Mouse (Mus musculus): ENCODE data around the gene Kif26b.

Kif26b gene

DNA sequence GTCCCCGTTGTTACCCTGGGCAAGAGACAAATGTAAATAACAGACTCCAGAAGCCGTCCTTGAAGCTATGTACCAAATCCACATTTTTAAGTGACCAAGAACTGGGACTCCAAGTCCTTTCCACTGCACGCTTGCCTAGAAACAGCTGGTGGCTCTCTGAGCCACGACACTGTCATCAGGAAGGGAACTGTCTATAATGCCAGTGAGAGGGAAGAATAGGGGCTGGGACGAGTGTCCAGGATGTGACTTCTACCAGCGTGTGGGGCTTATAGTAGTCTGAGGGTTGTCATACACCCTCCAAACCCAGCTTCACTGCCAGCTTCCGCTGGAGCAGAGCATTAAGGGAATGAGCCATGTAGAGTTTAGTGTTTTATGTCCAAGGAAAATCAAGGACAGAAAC is 138.9 kb downstream of the Kif26b start:
- DNase-seq: no peak

DNA sequence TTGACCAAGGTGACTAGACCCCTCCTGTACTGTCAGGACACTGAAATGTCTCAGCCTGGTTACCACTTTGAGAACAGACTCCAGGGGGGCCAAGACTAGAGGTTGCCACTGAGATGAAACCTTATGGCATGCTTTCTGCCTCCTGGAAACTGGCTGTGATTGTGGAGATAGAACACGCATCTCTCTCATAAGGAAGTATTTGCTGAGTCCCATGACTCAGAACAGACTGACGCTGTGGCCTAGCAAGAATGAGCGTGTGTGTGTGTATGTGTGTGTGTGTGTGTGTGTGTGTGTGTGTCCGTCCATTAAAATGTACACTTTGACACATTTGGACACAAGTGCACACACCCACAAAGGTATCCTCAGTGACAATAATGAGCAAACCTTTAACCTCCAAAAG is 140.0 kb downstream of the Kif26b start:
- peak; percentile 28 for DNase-seq

DNA sequence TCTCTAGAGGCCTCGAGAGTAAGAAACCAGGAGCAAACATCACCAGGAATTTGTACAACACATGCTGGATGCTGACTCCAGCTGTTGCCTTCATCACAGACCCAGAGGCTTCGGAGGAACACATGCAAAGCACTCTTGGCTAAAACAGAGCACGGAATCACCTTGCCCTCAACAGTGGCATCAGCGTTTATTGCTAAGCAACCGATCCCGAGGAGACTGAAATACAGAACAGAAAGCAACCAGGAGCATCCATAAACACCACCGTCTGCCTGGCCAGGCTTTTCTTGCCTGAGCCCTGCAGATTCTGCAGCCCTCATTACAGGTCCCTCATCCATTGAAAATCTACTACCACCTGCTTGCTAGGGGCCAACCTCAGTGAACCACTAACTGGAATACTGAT is 144.1 kb downstream of the Kif26b start:
- no peak for DNase-seq

DNA sequence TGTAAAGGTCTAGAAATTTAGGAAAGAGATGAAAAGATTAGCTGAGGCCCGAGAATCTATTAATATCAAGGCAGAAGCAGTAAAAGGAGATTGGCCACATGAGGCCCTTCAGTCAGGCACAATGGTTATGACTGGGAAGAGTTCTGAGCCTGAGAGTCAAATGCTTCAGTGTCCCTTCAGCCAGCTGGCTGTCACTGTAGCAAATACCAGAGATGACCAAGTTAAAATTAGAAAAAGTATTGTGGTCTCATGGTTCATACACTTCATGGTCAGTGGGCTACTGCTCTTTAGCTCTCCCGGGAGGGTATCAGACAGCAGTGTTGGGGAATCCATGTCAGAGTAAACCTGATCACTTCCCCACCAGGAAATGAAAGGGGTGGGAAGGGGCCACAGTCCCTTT is 144.6 kb downstream of the Kif26b start:
- no peak for DNase-seq

DNA sequence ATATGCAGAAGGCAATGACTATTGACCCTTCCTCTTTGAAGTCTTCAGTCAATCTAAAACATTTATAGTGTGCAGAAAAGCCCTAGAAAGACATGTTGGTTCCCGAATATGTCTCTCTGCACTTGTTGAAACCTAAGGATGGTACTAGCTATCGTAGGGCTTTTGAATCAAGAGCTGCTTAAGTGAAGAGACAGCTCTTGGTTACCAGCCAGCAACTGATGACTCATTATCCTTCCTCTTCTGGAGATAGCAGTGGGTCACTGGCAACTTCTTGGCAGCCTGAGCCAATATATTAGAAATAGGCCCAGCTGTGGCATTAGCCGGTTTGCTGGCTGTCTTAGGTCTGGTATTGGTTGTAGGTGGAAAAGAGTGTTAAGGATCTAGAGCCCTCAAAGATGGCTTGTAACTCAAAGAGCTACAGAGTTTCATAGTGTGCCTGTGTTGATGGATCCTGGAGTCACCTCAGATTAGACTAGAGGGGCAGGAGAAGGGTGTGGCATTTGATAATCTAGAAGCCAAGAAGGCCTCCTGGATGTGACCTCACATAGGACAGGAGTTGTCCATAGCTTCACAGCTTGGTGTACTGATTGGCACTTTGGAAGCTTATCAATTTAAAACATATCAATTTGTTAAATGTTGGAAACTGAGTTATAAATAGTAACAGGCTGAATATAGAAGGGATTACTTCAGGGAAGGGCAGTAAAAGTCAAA is 146.8 kb downstream of the Kif26b start:
- DNase-seq: no peak

DNA sequence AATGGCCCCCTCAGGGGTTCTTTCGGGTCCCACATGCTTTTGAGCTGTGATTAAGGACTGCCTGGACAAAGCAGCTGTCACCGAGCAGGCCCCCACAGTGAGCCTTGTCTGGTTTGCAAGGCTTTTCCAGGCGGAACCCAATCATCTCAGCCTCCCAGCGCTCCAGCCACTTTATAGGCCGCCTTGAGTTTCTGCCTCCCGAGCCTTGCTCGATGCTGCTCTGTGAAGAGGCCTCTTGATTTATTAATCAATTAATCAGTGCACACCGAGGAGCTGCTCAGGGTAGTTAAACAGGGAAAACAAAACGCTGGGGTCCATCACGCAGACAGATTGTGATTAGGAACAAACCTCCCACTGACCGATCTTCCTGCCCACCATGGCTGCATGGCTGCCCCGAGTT is 148.2 kb downstream of the Kif26b start:
- DNase-seq: no peak

DNA sequence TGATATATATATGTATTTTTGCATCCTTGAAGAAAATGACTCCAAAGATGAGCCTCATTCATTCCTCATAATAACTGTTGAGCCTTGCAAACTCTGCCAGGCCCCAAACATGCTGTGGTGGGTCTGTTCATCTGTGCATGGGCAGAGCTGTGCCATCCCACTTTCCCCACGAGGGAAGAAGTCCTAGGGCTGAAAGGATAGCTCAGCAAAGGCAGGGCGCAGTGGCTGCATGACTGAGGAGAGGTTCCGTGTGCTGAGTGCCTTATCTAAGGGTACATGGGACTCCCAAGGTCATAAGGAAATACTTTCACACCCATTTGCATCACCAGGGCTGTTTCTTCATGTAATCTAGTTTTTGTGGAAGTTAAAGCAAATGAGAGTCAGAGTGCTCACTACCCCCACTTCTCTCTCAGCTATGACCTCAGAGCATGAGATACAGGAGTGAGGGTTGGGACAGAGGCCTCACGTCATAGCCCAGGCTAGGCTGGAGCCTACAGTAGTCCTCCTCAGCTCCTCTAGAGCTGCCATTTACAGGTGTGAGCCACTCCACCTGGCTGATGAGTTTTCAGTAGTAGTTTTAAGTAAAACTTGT is 148.8 kb downstream of the Kif26b start:
- DNase-seq: no peak

DNA sequence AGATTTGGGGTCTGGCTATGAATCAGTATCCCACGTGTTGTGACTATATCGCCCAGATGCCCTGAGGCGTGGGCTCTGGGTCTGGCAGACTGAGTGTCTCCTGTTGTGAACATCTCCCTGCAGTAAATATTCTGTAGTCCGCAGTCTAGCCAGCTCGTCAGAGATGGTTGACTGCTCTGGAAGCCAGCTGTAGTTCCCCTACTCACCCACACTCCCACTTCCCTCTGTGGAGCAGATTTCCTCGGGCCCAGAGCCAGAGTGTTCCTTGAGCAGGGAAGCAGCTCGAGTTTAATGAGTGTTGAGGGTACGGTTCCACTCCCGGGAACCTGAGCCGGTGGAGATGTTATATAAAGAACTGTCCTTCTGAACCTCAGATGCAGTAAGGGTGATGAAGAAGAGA is 154.7 kb downstream of the Kif26b start:
- DNase-seq: peak; percentile 70

DNA sequence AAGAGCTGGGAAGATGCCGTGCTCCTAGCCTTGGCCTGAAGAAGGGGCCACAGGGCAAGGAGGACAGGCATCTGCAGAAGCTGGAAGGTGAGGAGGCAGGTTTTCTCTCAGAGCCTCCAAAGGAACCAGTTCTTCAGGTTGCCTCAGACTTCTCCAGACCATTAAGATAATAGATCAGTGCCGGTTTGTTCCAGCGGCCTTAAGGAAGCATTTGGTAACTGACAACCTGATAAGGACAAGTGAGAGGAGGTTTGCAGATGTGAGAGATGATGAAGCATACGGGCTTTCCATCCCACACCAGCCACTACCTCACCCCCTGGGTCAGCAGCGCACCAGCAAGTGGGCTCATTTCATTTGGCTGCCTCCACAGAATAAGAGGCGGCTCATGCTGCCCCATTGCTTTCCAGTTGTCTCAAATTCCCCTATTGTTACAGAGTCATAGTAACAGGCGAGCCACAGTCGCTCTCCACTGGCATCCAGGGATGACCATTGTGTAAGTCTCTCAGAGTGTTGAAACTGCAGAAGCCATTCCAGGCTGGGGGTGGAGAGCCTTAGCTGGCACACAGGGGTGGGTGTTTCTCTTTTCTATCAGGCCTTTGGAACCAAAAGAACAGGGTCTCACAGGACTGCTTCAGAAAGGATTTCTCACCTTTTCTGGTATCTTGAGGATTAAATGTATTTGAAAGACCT is 156.2 kb downstream of the Kif26b start:
- no peak for DNase-seq

DNA sequence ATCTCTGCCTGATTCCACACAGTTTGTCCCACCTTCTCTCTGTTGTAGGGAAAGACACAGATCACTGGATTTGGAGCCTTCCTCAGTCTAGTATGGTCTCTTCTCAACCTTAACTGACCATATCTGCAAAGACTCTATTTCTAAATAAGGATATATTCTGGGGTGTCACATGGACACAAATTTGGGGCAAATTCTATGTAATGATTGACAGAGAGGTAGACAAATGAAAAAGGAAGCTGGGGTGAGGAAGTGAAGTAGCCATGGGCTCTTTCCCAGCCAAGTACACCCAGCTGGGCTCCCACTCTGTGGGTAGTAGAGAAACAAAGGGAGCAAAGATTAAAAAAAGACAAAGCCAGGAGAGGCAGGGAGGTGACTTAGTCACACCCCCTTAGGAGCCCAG is 158.0 kb downstream of the Kif26b start:
- no peak for DNase-seq

DNA sequence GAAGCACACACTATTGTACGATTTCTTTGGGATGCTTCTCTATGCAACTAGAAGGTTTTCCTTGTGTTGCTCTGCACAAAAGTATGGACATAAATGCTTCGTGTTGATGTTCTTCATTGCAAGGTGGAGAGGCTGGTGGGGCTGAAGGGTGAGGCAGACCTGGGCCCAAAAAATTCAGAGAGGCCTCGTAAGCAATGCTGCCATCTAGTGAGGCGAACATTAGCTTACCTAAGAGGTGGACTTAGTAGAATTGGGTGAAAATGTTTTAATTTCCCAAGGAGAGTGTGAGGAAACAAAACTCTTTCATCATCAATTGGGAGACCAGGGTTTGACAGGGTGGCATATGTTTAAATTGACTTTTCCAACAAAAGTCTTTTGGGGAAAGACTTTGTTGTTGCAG is 160.6 kb downstream of the Kif26b start:
- DNase-seq: no peak

DNA sequence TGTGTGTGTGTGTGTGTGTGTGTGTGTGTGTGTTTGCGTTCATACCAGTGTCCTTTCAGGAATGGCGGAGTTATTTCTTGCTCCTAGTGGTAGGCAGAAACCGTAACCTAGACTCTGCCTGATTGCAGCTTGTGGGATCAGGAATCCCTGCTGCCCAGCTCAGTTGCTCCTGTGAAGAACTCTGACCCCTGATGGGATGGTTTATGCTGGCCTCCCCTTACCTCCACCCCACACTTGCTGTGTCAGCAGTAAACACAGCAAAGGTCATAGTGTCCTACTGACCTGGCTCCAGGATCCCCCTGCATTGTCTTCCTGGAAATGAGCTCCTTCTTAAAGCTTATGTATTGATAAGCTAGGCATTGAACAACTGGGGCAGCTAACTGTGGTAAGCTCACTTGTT is 162.8 kb downstream of the Kif26b start:
- no peak for DNase-seq

DNA sequence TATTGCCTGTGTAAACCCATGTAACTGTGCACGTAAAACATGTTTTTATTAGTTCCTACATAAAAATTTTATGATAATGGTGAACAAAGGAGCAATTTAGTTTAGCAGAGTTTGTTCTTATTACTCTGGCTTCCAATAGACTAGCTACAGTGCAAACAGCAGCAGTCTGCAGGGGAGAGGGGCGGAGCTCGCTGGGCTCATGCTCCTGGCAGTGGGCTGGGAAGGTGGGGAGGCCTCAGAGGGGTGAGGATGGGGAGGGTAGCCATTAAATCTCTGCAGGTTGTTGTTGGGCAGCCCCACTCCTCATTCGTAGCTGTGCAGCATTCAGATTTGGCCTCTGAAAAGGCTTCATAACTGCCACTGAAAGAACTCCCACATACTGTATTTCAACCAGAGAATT is 171.2 kb downstream of the Kif26b start:
- DNase-seq: no peak

DNA sequence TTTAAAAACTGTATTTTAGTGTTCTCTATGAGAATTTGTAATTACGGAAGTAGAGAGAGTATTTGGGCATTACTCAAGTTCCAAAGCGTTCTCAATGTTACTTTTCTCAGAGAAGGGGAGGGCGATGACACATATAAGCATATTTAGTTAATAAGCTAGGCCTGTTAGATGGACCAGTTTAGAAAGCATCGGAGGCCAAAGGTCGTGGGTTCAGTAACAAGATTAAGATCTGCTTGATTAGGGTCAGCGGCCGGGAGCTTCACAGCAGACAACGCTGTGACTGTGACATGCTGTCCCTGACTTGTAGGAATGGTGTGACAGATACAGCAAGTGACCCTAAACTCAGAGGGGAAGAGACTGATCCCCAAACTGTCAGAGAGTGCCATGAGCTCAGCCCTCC is 174.6 kb downstream of the Kif26b start:
- DNase-seq: peak; percentile 27

DNA sequence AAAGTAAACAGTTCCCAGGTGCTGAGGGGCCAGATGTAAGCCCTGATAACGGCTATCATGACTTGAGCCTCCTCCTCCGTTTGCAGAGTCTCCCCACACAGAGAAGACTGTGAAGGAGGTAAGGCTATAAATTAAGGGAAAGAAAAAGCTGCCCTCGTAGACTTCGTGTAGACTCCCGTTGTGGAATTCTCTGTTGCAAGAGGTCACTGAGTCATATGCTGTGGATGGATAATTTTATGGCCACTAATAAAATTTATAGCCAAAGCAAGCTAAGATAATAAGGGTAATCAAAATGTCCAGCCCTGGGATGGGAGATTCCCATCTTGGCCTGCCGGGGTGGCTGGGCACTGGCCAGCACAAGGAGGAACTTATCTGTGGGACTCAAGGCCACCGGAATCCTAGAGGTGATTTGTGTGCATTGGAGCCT is 179.0 kb downstream of the Kif26b start:
- DNase-seq: peak; percentile 72

DNA sequence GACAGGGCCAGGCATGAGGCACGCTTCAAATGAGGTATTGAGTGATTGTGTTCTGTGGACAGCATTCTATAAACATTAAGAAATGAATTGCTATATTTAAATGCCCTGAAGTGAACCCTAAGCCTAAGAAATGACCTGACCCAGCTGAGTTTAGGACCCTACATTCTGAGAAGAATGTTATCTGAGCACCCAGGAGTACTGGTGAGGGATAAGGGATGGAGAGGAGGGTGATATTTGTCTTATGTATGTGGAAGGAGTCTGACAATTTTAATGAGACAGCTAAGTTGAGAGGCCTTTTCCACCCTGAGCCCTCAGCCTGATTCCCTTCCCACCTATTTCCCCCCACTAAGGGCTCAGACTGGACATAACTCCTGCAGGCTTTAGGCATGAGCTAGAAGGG is 179.4 kb downstream of the Kif26b start:
- DNase-seq: no peak

DNA sequence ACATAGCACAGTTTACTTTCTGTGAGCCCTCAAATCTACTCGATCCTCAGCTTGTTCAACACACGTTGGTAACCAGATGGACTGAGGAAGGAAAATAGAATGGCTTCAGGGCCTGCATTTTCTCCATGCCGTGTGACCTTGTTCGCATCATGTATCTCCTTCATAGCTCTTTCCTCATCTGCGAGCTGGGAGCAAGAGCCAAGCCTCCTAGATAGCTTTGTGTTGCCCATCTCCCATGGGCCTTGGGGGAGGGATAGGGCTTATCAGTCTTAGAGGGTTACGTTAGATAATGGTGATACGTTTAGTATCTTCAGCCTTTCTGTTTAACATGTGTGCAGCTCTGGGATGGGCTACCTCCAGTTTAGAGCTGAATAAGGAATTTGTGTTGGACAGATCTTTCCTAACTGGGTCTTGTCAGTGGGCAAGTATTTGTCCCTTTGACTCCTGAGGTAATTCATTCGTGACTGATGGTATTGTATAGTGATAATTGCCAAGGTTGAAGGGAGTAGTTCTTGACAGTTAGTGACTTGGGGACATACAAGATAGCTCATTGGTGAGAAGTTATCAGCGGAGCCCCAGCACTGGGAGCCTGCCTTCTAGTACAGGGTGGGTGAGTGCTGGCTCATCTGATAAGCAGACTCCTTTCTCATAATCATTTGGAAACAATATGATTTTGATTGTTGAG is 183.4 kb downstream of the Kif26b start:
- no peak for DNase-seq

DNA sequence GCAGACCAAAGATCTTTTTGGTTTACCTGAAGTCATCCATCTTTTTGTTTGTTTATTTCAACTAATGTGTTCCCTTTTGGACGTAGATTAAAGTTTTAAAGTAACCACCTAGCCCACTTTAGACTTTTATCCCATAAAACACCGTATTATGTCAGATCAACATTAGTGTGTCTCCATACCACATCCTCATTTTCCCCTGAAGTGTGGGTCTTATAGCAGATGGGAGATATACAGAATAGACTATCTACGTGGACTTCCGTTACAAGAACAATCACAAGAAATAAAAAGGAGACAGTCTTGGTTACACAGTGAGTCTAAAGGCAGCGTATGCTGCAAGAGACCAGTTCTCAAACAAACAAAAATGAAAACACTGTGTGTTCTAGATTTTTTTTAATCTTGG is 185.3 kb downstream of the Kif26b start:
- DNase-seq: no peak

DNA sequence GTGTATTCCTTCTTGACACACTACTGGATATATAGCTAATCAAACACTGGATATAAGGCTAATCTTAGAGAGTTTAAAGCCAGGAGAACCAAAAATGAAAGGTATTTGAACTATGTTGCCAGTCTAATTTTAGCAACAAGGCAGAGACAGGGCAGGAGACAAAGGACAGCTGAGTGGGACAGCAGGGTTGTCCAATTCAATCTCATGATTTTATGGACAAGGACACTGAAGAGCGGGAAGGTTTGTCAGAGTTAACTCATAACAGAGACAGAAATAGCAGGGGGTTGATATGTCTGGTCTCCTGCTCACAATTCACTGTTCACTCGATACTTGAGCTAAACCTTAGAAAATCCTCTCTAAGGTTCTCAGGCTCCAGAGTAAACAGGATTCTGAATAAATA is 187.5 kb downstream of the Kif26b start:
- no peak for DNase-seq

DNA sequence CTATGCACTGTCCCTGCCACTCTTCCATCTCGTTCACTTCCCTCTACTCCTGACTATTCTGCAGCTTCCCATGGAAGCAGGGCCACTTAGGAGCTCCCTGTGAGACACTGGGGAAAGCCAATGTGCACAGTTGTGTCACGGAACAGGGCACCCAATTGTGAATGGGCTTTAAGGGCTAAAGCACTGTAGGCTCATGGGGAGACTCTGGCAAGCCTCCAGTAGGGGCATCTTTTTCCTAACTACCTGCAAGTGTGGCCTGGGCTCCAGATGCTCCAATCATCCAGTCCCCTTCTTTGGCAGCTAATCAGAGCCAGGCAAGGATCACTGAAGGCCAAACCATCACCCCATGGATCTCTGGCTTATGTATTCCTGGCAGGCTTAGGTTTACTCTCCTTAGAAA is 191.9 kb downstream of the Kif26b start:
- DNase-seq: no peak

DNA sequence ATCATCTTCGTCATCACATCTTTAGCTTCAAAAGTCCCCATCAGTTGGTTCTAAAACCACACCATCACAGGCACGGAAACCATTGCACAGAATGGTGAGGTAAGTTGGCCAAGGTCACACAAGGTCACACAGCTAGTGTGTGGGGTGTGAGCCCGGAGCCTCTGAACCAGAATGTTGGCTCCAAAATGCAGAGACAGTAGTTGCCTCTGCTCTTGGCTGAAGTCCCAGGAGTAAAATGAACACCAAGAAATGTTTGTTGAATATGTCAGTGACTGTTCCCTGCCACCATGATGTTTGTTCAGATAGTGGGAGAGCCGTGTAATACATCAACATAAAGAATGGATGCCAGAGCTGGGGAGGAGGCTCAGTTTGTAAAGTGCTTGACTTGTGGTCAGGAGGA is 193.9 kb downstream of the Kif26b start:
- DNase-seq: no peak

DNA sequence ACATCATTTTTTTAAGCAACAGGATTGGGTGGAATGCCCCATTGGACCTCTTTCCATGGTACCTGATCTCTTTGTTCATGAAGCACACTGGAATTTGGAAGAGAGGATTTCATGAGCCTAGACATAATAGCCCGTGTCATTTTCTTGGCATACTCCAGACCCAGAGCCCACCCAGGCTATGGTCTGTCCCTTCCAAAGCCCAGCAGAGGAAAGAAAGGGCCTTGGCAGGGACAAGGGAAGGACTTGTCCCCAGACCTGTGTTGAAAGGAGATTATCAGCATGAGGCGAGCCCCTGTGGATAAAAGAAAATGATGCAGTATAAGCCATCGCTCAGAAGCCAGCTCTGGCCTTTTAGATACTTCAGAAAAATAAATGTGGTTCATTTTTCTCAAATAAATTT is 196.6 kb downstream of the Kif26b start:
- DNase-seq: no peak

DNA sequence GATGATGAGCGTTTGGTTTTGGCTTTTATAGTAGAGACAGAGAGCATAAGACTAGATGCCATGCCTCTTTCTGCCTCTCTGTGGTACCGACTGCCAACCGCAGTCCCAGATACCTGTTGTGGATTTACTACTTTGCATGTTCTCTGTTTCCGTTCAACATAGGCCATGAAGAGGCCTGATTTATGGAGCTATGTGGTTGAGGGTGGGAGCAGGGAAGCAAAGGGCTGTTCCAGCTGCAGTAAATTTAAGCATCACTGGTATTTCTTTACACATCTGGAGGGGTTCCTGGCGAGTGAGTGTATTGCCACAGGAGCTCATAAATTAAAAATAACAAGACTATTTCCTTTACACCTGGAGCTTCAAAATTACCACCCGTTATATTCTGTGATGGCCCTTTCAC is 199.3 kb downstream of the Kif26b start:
- DNase-seq: no peak

DNA sequence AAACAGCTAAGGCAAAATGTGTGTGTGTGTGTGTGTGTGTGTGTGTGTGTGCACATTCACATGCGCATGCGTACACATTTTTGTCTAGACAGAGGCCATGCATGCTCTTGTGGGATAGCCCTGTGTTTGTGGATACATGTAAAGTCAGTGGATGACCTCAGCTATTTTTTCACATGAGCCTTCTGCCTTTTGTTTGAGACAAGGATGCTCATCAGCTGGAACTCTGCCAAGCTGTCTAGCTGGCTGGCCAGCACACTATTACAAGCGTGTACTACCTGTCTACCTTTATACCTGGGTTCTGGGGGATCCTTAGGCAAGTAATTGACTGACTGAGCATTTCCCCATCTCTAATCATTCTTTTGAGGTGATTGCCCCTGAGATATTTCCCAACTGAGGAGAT is 201.3 kb downstream of the Kif26b start:
- DNase-seq: no peak

Measured in kidney, postnatal 10 days (tissue).